Mouse (Mus musculus) olfactory bulb, adult 2 months (tissue): ENCODE results near the gene Vsx2.

ENCODE experiments used
- CTCF ChIP-seq: fragments of 200-500 bp; IDR thresholded peaks from 2 replicates; pipeline ENCODE4 v1.5.1; 2012; ENCODE audit warnings: low read depth, mild to moderate bottlenecking, low read length, moderate library complexity; ENCODE audit not compliant: insufficient read depth
- POLR2A ChIP-seq: fragments of 200-500 bp; IDR thresholded peaks from 2 replicates; pipeline ENCODE4 v1.6.1; 2012; ENCODE audit warnings: mild to moderate bottlenecking, low read depth, low read length, moderate library complexity; ENCODE audit not compliant: insufficient read depth

DNA sequence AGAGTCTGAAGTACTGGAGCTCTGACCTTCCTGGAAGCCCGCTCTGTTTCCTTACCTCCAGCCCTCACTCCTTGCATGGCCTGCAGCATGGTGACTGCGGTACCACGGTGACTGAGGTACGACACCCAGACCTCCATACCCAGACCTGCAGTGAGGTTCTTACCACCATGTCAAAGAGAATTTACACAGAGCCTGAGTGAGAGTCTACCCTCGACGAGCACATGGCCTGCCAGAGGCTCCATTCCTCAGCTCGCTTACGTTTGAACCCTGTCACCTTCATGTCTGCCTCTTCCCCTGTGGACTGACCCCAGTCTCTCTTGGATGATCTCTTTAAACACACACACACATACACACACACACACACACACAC, 36.7 kb upstream of the Vsx2 start:
- no peak for TF ChIP-seq CTCF
- TF ChIP-seq POLR2A: no peak
